Mouse (Mus musculus) spleen, adult 2 months (tissue): Measurements from ENCODE around the gene Bloc1s5. TPM values are rescaled to one million over a fixed set of nuclear protein-coding genes. Genes with fewer than 3 reads are reported as not detected.

ENCODE experiments used
- DNase-seq, 2 experiments: peaks; one replicate each; pipeline versions ENCODE4 v3.0.0 to v3.0.0-alpha.2; 2012 to 2021; ENCODE audit warnings: low spot score in 2 of 2, low read depth in 1 of 2
- H3K27ac ChIP-seq: fragments of 200-500 bp; 2 replicates; pipeline ENCODE4 v1.5.1; 2012; ENCODE audit warnings: low read length, inconsistent platforms; ENCODE audit not compliant: insufficient read depth
- H3K27me3 ChIP-seq: fragments of 200-500 bp; 2 replicates; pipeline ENCODE4 v1.6.1; 2012; ENCODE audit warnings: mild to moderate bottlenecking, moderate library complexity, low read length, inconsistent platforms; ENCODE audit not compliant: control insufficient read depth, insufficient read depth
- H3K36me3 ChIP-seq: fragments of 200-500 bp; 2 replicates; pipeline ENCODE4 v1.6.1; 2012; ENCODE audit warnings: mild to moderate bottlenecking, low read length, inconsistent platforms; ENCODE audit not compliant: control insufficient read depth, insufficient read depth
- H3K4me1 ChIP-seq: fragments of 200-500 bp; 2 replicates; pipeline ENCODE4 v1.6.1; 2011; ENCODE audit warnings: inconsistent platforms; ENCODE audit not compliant: control insufficient read depth, insufficient read depth, insufficient read length
- H3K4me3 ChIP-seq: fragments of 200-500 bp; 2 replicates; pipeline ENCODE4 v1.5.1; 2011; ENCODE audit warnings: mild to moderate bottlenecking, inconsistent platforms; ENCODE audit not compliant: insufficient read depth, insufficient read length; ENCODE audit errors: extremely low read depth
- CTCF ChIP-seq: fragments of 200-500 bp; IDR thresholded peaks from 2 replicates; pipeline ENCODE4 v1.5.1; 2011; ENCODE audit warnings: mild to moderate bottlenecking, inconsistent platforms; ENCODE audit not compliant: insufficient read depth, insufficient read length, insufficient replicate concordance; ENCODE audit errors: extremely low read depth
- POLR2A ChIP-seq: fragments of 200-500 bp; IDR thresholded peaks from 2 replicates; pipeline ENCODE4 v1.6.1; 2011; ENCODE audit warnings: low read depth, low read length, inconsistent platforms
- WGBS: fragments of 180-500 bp; shearing (Covaris S2); methylation state at CpG from one replicate; pipeline ENCODE4 v1.1.7; 2018; 5-methylcytosine and 5-hydroxymethylcytosine counted together
- polyA plus RNA-seq: library from polyadenylated mRNA; depleted of rRNA; stranded (reverse); fragments of >200 nt; gene quantifications from 2 replicates; pipeline ENCODE4 v1.2.3, GENCODE M21; 2012; rRNA removed

The Bloc1s5 gene
- polyA plus RNA-seq, 1 experiment: 2.3 TPM

DNA sequence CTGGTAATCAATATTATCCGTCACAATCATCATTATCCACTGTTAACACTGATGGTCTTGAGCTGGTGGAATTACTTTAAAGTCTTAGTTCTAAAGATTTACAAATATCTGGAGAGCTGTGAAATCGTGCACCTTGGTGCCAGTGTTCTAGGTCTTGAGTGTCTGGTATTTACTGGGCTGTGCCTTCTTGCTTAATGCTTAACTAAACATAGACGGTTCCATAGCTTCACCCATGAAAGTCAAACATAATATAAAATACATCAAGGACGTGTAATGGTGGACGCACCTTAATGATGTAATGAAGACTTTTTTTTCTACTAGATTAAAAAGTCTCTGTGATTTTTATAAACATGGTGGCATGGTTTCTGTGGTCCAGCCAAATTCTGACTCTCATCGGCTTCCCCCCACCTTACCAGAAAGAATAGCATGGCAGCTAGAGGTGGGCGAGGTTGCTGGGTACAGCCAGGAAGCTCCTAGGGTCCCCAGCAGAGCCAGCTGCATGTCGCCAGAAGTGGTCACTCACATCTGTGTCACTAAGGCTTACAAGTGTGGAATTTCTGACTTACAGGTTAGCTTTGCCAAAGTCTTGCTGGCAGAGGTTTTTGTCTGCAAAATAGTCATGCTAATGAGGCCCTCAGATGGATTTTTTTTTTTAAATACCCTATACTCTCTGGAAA, 90.0 kb downstream of the Bloc1s5 start:
- TF ChIP-seq CTCF (no peak), POLR2A (no peak)
- DNase-seq: no peak

DNA sequence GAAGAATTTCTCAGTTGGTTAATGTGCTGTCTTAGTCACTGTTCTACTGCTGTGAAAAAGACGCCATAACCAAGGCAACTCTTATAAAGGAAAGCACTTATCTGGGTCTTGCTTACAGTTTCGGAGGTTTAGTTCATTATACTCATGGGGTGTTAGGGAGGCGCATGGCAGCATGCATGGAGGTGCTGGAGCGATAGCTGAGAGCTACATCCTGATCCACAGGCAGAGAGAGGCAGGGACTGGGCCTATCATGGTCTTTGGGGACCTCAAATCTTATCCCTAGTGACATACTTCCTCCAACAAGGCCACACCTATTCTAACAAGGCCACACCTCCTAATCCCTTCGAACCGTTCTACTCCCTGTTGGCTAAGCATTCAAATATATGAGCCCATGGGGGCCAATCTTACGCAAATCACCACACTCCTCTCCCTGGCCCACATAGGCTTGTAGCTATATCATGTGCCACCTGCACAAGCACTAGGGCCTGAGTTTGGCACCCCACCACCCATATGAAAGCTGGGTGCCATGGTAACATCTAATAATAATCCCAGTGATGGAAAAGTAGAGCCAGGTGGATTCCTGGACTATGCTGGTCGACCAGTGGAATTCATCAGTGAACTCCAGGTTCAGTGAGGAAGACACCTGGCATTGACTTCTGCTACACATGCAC, 91.3 kb downstream of the Bloc1s5 start:
- Histone ChIP-seq H3K4me3 (no peak overlapping the region), H3K36me3 (no peaks in the 10 kb centered on the region), H3K4me1 (no peaks in the 10 kb centered on the region; the same call in 1 of the 2 replicates), H3K27me3 (no peaks in the 10 kb centered on the region), H3K27ac (no peak overlapping the region)
- TF ChIP-seq POLR2A (no peak), CTCF (no peak)
- no peak for DNase-seq
- 87% methylated on average over 8 of the region's 8 CpGs for WGBS

More for the DNA sequence above, 90.0 kb downstream of the Bloc1s5 start:
- Histone ChIP-seq H3K27me3 (no peaks in the 10 kb centered on the region), H3K4me3 (no peak overlapping the region), H3K27ac (no peak overlapping the region), H3K4me1 (no peaks in the 10 kb centered on the region; the same call in 1 of the 2 replicates), H3K36me3 (no peaks in the 10 kb centered on the region)
- WGBS: 90% methylated on average over 8 of the region's 8 CpGs

Other genes starting within 250 kb of the Bloc1s5 start
- 88.0 and 112 TPM in 2 replicates for gene Txndc5, start 106.3 kb downstream of the Bloc1s5 start, polyA plus RNA-seq
- 4.5 and 6.1 TPM in 2 replicates for gene Eef1e1, start 23.9 kb upstream of the Bloc1s5 start, polyA plus RNA-seq